Mouse (Mus musculus) midbrain, postnatal 0 days (tissue): Measurements from ENCODE around the gene Itga6. TPM values are rescaled to one million over a fixed set of nuclear protein-coding genes. Genes with fewer than 3 reads are reported as not detected.
A peak's percentile ranks its signal among the peaks of the same experiment; 100 is the strongest.

Source experiments
- ATAC-seq: fragments of 200-750 bp; cut with Nextera tagmentation; 2 replicates; pipeline ENCODE4 v1.8.0; 2017; ENCODE audit warnings: moderate number of reproducible peaks, mild to moderate bottlenecking, moderate TSS enrichment, moderate library complexity; ENCODE audit not compliant: low FRiP score
- DNase-seq: peaks from one replicate; pipeline ENCODE4 v3.0.0-alpha.2; 2015; ENCODE audit warnings: low spot score
- H3K27ac ChIP-seq: fragments of 300-500 bp; sonication (generic); 2 replicates; pipeline ENCODE4 v1.5.1; 2014; ENCODE audit warnings: low read depth, mild to moderate bottlenecking, low read length, mixed read lengths
- H3K27me3 ChIP-seq: fragments of 300-500 bp; sonication (generic); 2 replicates; pipeline ENCODE4 v1.6.1; 2014; ENCODE audit warnings: low read length, control low read depth, mixed read lengths; ENCODE audit not compliant: insufficient read depth
- H3K36me3 ChIP-seq: fragments of 300-500 bp; sonication (generic); 2 replicates; pipeline ENCODE4 v1.6.1; 2014; ENCODE audit warnings: low read length, control low read depth, mixed read lengths; ENCODE audit not compliant: insufficient read depth
- H3K4me1 ChIP-seq: fragments of 300-500 bp; sonication (generic); 2 replicates; pipeline ENCODE4 v1.6.1; 2014; ENCODE audit warnings: mild to moderate bottlenecking, control low read depth, antibody characterized with exemption, low read length, mixed read lengths; ENCODE audit not compliant: insufficient read depth
- H3K4me2 ChIP-seq: fragments of 300-500 bp; sonication (generic); 2 replicates; pipeline ENCODE4 v1.6.1; 2014; ENCODE audit warnings: low read depth, mild to moderate bottlenecking, low read length, mixed read lengths; ENCODE audit not compliant: poor library complexity, severe bottlenecking
- H3K4me3 ChIP-seq: fragments of 300-500 bp; sonication (generic); 2 replicates; pipeline ENCODE4 v1.5.1; 2014; ENCODE audit warnings: low read depth, mild to moderate bottlenecking, low read length, moderate library complexity
- H3K9ac ChIP-seq: fragments of 300-500 bp; sonication (generic); replicated peaks from 2 replicates; pipeline ENCODE4 v1.6.1; 2014; ENCODE audit warnings: mild to moderate bottlenecking, low read length, moderate library complexity, mixed read lengths; ENCODE audit not compliant: poor library complexity, severe bottlenecking
- H3K9me3 ChIP-seq: fragments of 300-500 bp; sonication (generic); 2 replicates; pipeline ENCODE4 v1.6.1; 2016; ENCODE audit warnings: low read length, control low read depth
- CTCF ChIP-seq: IDR thresholded peaks from 2 replicates; pipeline ENCODE4 v1.5.1; 2016; ENCODE audit warnings: antibody characterized with exemption, mild to moderate bottlenecking
- WGBS: fragments of 180-500 bp; shearing (Covaris S2); extraction: QIAGEN DNeasy Blood & Tissue Kit; methylation state at CpG from one replicate; pipeline ENCODE4 v1.1.7; 2014; 5-methylcytosine and 5-hydroxymethylcytosine counted together
- polyA plus RNA-seq: library from polyadenylated mRNA; unstranded; fragments of >200 nt; fragmentation: Nextera tagmentation; extraction: Ambion mirVana; gene quantifications from 2 replicates; pipeline ENCODE4 v1.2.1, GENCODE M21; 2015
- total RNA-seq: library from RNA; depleted of rRNA; stranded (reverse); fragments of >200 nt; gene quantifications from 2 replicates; pipeline ENCODE4 v1.2.3, GENCODE M21; 2014

Gene Itga6
- total and polyA plus RNA-seq, 2 experiments from 2014 or later = 16.0 to 38.9 TPM

- no peak for TF ChIP-seq CTCF
- Histone ChIP-seq H3K4me3 (no peak overlapping the region), H3K4me2 (no peak overlapping the region), H3K27ac (no peak overlapping the region), H3K4me1 (peaks cover 4% of the 10 kb centered on the region; the same call in 1 of the 2 replicates), H3K9ac (no peak overlapping the region), H3K27me3 (no peaks in the 10 kb centered on the region), H3K9me3 (no peaks in the 10 kb centered on the region), H3K36me3 (no peaks in the 10 kb centered on the region)
- WGBS = 20% methylated on average over 5 of the region's 5 CpGs
- ATAC-seq (no peak), DNase-seq (no peak)
These were observed 69.9 kb downstream of the Itga6 start for GRCm38 (mm10) chr2:71815279-71815678.

GRCm38 (mm10) chr2:71816391-71817041 is 71.1 kb downstream of the Itga6 start:
- Histone ChIP-seq H3K27ac (no peak overlapping the region), H3K9me3 (no peaks in the 10 kb centered on the region), H3K4me2 (no peak overlapping the region), H3K9ac (no peak overlapping the region), H3K27me3 (no peaks in the 10 kb centered on the region), H3K36me3 (no peaks in the 10 kb centered on the region), H3K4me3 (no peak overlapping the region), H3K4me1 (peaks cover 4% of the 10 kb centered on the region; the same call in 1 of the 2 replicates)
- peak; percentile 80 for DNase-seq
- no peak for ATAC-seq
- peak; percentile 91 for TF ChIP-seq CTCF
- 37% methylated on average over 14 of the region's 14 CpGs for WGBS

DNA sequence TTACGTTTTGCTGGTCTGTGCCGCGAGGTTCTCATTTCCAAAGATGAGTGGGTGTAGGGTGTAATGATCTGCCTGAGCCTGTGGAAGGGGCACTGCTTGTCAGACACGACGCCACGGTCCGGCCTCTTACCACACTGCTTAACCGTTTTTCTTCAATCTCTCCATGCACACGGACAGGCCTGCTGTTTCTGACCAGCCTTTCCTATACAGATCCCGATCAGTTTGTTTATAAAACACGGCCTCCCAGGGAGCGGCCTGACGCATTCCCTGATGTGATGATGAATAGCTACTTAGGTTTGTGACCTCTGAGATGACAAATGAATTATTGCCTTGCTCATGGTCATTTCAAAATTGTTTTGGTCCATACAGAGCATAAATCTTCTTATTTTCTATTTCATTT is 78.7 kb downstream of the Itga6 start:
- H3K9me3 ChIP-seq = no peaks in the 10 kb centered on the region
- DNase-seq (no peak), ATAC-seq (no peak)
- TF ChIP-seq CTCF = no peak
- no peak overlapping the region for H3K9ac ChIP-seq
- H3K4me2 ChIP-seq = no peak overlapping the region
- WGBS = 69% methylated on average over 13 of the region's 13 CpGs
- H3K36me3 ChIP-seq = no peaks in the 10 kb centered on the region
- H3K4me3 ChIP-seq = no peak overlapping the region
- no peaks in the 10 kb centered on the region for H3K27me3 ChIP-seq
- H3K4me1 ChIP-seq = no peaks in the 10 kb centered on the region
- H3K27ac ChIP-seq = no peak overlapping the region

GRCm38 (mm10) chr2:71827711-71828110 is 82.3 kb downstream of the Itga6 start:
- WGBS = 87% methylated on average over 13 of the region's 13 CpGs
- H3K4me3 ChIP-seq = no peak overlapping the region
- H3K27ac ChIP-seq = no peak overlapping the region
- no peaks in the 10 kb centered on the region for H3K36me3 ChIP-seq
- H3K9ac ChIP-seq = no peak overlapping the region
- ATAC-seq (no peak), DNase-seq (no peak)
- no peak overlapping the region for H3K4me2 ChIP-seq
- H3K4me1 ChIP-seq = no peaks in the 10 kb centered on the region
- no peaks in the 10 kb centered on the region for H3K27me3 ChIP-seq
- H3K9me3 ChIP-seq = no peaks in the 10 kb centered on the region
- no peak for TF ChIP-seq CTCF

- no peak for ATAC-seq
- H3K36me3 ChIP-seq = no peaks in the 10 kb centered on the region
- H3K9ac ChIP-seq = no peak overlapping the region
- no peak overlapping the region for H3K27ac ChIP-seq
- H3K4me2 ChIP-seq = no peak overlapping the region
- H3K27me3 ChIP-seq = no peaks in the 10 kb centered on the region
- no peaks in the 10 kb centered on the region for H3K9me3 ChIP-seq
- no peak for DNase-seq
- WGBS = 72% methylated on average over 11 of the region's 11 CpGs
- no peaks in the 10 kb centered on the region for H3K4me1 ChIP-seq
- TF ChIP-seq CTCF = no peak
- H3K4me3 ChIP-seq = no peak overlapping the region
These were observed 83.5 kb downstream of the Itga6 start for GRCm38 (mm10) chr2:71828928-71829327.

DNA sequence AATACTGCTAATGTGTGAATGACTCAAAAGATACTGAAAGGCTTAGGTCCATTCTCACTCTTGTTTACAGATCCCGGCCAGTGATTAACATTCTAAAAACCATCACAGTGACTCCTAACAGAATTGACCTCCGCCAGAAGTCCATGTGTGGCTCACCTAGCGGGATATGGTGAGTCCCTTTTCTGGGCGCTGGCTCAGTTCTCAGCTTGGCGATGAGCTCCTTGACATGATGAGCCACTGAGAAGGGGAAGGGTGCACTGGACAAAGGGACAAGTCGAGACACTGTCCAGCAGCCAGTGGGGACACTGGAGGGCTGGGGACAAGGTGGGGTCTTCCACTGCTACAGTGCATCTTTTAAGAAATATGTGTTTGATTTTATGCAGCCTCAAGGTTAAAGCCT is 88.2 kb downstream of the Itga6 start:
- DNase-seq = no peak
- H3K27ac ChIP-seq = no peak overlapping the region
- H3K27me3 ChIP-seq = no peaks in the 10 kb centered on the region
- TF ChIP-seq CTCF = no peak
- no peaks in the 10 kb centered on the region for H3K9me3 ChIP-seq
- no peak overlapping the region for H3K4me2 ChIP-seq
- H3K4me3 ChIP-seq = no peak overlapping the region
- no peaks in the 10 kb centered on the region; the same call in 1 of the 2 replicates for H3K36me3 ChIP-seq
- no peak overlapping the region for H3K9ac ChIP-seq
- ATAC-seq = no peak
- no peaks in the 10 kb centered on the region for H3K4me1 ChIP-seq
- 84% methylated on average over 6 of the region's 6 CpGs for WGBS
